Mouse (Mus musculus): ENCODE data around the gene Kctd17. TPM values are rescaled to one million over a fixed set of nuclear protein-coding genes. Genes with fewer than 3 reads are reported as not detected.

The Kctd17 gene
- 107 and 127 TPM in 2 replicates for polyA plus RNA-seq (2012; rRNA removed)

DNA sequence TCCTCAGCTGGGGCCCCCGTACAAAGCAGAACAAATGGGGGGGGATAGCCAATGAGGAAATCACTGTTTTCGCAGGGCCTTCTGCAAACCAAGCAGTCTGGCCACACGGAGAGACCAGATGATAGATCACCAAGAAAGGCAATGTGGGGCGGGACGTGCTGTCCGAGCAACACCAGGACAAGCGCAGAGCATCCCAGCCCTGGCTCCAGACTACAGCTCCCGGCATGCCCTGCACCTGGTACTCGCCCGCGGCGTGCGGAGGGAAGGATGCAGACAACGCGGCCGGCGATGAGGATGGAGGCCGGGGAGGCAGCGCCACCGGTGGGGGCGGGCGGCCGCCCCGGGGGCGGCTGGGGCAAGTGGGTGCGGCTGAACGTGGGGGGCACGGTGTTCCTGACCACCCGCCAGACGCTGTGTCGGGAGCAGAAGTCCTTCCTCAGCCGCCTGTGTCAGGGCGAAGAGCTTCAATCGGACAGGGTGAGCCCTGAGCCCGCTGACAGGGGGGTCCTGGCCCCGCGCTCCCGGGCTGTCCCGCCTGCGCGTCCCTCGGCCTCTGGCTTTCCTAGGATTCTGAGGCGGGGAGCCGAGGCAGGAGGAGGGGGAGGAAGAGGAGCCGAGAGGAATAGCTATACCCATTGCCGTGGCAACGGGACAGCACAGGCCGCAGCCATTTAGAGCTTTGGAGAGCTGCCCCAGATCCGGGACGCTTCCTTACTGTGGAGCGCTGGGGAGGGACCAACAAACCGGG is at the start of gene Kctd17:
Kctd17 (plus strand) TSS at position 174 of the 748 bp plus-strand sequence.

DNA sequence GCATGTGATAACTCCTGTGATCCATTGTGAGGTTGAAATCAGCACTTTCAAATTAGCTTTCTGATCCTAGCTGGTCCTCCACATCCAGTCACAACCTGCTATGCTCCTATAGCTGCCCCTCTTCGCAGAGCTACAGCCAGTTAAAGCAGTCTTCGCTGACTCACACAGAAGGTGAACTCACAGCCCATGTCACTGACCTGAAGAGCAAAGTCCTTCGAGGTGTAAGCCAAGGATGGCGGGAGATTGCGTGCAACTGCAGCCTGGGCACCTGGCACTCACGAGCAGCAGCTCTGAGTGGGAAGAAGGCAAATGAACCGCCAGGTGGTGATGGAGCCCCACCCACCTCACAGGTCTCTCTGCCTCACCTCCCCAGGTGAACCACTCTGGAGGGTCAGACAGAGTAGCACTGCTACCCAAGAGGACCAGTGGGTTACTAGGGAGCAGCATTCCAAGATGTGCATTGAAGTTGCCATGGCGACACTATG is 32.8 kb upstream of the Kctd17 start, which contains the start of gene Tex33:
Tex33 (minus strand) TSS at position 435 of the 485 bp plus-strand sequence.

DNA sequence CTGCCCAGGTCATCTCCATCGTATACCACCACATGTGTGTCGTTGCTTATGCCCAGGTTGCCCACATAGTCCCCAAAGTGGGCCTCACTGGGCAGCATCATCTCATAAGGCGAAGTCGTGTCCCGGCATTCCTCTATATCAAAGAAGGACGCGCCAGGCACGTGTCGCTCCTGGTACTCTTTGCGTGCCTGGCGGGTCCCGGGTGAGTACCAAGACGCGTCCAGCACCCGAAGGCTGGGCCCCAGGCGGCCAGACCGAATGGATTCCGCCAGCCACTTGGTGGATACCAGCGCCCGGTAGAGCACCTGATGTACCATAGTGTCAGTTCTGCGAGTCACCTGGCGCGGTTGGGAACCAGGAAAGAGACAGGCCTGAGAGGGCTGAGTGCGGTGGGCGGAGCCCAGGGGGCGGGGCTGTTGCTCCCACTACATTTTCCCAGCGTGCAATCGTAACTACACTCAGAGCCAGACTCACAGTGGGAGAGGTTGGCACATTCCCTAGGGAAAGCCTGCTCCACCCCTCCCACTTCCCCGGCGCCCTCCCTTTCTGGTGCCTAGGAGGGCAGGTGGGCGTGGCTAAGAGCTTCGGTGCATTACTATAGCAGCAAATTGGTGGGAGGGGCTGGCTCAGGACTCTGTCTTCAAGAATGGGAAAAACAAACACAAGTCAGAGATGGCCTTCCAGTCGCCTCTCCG is 22.7 kb upstream of the Kctd17 start, which contains the start of gene Tst:
Tst (minus strand) TSS at position 391 of the 695 bp plus-strand sequence.

DNA sequence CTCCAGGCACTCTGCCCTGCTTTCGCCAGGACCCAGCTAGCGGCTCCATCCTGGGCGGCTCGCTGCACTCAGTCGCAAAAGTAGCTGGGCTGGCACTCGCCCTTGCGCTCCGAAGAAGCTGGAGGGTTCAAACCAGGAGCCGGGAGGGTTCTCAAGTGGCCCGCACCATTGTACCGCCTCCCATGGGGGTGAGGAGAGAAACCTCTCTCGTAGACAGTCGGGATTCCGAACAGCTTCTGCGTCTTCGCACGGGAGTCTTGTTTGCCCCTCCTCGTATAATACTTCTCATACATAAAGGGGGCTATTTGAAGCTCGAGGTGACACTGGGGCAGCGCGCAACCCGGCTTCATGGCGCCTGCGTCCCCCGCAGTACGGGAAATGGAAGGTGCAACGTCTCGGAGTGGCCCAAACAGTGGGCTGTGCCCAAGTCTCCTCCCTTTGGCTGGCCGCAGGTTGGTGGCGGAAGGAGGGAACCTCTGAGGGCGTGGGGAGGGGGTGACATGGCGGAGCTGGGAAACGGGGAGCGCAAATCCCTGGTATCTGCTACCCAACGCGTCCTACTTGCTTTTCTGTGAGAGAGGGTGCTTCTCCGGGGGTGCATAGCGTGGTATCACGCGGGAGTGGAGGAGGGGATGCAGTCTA is 21.9 kb upstream of the Kctd17 start, which contains the start of gene Mpst:
Mpst (plus strand) TSS at position 124 of the 642 bp plus-strand sequence.

DNA sequence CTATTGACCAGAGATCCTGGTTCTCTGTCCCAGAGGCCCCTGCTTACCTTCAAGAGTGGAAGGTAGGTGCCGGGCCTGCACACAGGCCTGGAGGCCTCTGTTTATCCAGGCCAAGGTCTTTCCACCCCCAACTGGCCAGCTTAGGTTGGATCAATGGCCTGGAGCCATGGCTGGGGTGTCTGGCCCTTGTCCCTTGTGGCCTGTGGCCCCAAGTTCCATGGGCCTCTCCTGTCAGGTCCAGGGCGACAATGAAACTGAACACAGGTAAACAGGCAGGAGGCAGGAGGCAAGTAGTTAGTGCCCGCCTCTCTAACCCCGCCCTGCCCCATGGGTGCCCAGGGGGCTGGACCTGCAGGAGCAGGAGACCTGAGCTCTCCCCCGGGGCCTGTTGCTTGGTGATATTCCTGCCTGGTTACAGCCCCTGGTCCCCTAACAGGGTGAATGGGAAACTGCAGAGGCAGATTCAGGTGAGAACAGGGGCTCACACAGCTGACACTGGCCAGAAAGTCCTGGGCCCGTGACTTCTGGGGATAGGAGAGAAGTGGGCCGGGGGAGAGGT is 40.1 kb downstream of the Kctd17 start, which contains the start of gene Tmprss6:
Tmprss6 (minus strand) TSS at position 256 of the 559 bp plus-strand sequence.

Other genes with a start within 250 kb of the Kctd17 start
- gene Pvalb, start 222.2 kb upstream of the Kctd17 start, polyA plus RNA-seq (2012; rRNA removed): 0.32 and 1.7 TPM in 2 replicates
- 2.7 and 4.7 TPM in 2 replicates for gene Ncf4, start 183.8 kb upstream of the Kctd17 start, polyA plus RNA-seq (2012; rRNA removed)
- 2.1 and 3.5 TPM in 2 replicates for gene Csf2rb2, start 122.8 kb upstream of the Kctd17 start, polyA plus RNA-seq (2012; rRNA removed)
- gene Csf2rb, start 102.8 kb upstream of the Kctd17 start, polyA plus RNA-seq (2012; rRNA removed): 2.9 and 3.2 TPM in 2 replicates
- not detected in 2 replicates for gene Tex33, start 32.7 kb upstream of the Kctd17 start, polyA plus RNA-seq (2012; rRNA removed)
- gene Tst, start 22.7 kb upstream of the Kctd17 start, polyA plus RNA-seq (2012; rRNA removed): 197 and 218 TPM in 2 replicates
- gene Mpst, start 22.1 kb upstream of the Kctd17 start, polyA plus RNA-seq (2012; rRNA removed): 399 and 401 TPM in 2 replicates
- 0.11 and 0.18 TPM in 2 replicates for gene Tmprss6, start 40.1 kb downstream of the Kctd17 start, polyA plus RNA-seq (2012; rRNA removed)
- 0.53 and 0.67 TPM in 2 replicates for gene Il2rb, start 66.7 kb downstream of the Kctd17 start, polyA plus RNA-seq (2012; rRNA removed)
- gene C1qtnf6, start 102.9 kb downstream of the Kctd17 start, polyA plus RNA-seq (2012; rRNA removed): 19.0 and 21.3 TPM in 2 replicates
- gene Sstr3, start 116.1 kb downstream of the Kctd17 start, polyA plus RNA-seq (2012; rRNA removed): 0.11 and 0.17 TPM in 2 replicates
- gene Rac2, start 144.2 kb downstream of the Kctd17 start, polyA plus RNA-seq (2012; rRNA removed): 19.9 and 28.7 TPM in 2 replicates
- gene Cyth4, start 168.5 kb downstream of the Kctd17 start, polyA plus RNA-seq (2012; rRNA removed): 5.4 and 7.4 TPM in 2 replicates

All from stomach, adult 2 months (tissue).